Mouse (Mus musculus) liver, embryonic 15.5 days (tissue): ENCODE measurements around the gene Ntsr1. TPM values are rescaled to one million over a fixed set of nuclear protein-coding genes. Genes with fewer than 3 reads are reported as not detected.

Experiments used
- ATAC-seq: fragments of 200-750 bp; cut with Nextera tagmentation; 2 replicates; pipeline ENCODE4 v1.8.0; 2017; ENCODE audit warnings: moderate number of reproducible peaks, mild to moderate bottlenecking, moderate library complexity; ENCODE audit not compliant: insufficient read depth
- H3K27ac ChIP-seq: fragments of 300-500 bp; sonication (generic); replicated peaks from 2 replicates; pipeline ENCODE4 v1.5.1; 2015; ENCODE audit warnings: mild to moderate bottlenecking, inconsistent platforms
- H3K27me3 ChIP-seq: fragments of 300-500 bp; sonication (generic); 2 replicates; pipeline ENCODE4 v1.6.1; 2015; ENCODE audit warnings: mild to moderate bottlenecking, inconsistent platforms
- H3K36me3 ChIP-seq: fragments of 300-500 bp; sonication (generic); replicated peaks from 2 replicates; pipeline ENCODE4 v1.6.1; 2015; ENCODE audit warnings: moderate library complexity, mild to moderate bottlenecking, inconsistent platforms
- H3K4me1 ChIP-seq: fragments of 300-500 bp; sonication (generic); replicated peaks from 2 replicates; pipeline ENCODE4 v1.6.1; 2015; ENCODE audit warnings: inconsistent platforms
- H3K4me2 ChIP-seq: fragments of 300-500 bp; sonication (generic); 2 replicates; pipeline ENCODE4 v1.6.1; 2015; ENCODE audit warnings: moderate library complexity, mild to moderate bottlenecking, inconsistent platforms
- H3K4me3 ChIP-seq: fragments of 300-500 bp; sonication (generic); replicated peaks from 2 replicates; pipeline ENCODE4 v1.5.1; 2015; ENCODE audit warnings: mild to moderate bottlenecking, inconsistent platforms
- H3K9ac ChIP-seq: fragments of 300-500 bp; sonication (generic); 2 replicates; pipeline ENCODE4 v1.6.1; 2015; ENCODE audit warnings: moderate library complexity, mild to moderate bottlenecking, inconsistent platforms
- H3K9me3 ChIP-seq: fragments of 300-500 bp; sonication (generic); replicated peaks from 2 replicates; pipeline ENCODE4 v1.6.1; 2016; ENCODE audit warnings: inconsistent platforms
- WGBS: fragments of 180-500 bp; shearing (Covaris S2); methylation state at CpG from one replicate; pipeline ENCODE4 v1.1.7; 2015; ENCODE audit warnings: mixed read lengths; ENCODE audit not compliant: insufficient replicate concordance; 5-methylcytosine and 5-hydroxymethylcytosine counted together
- polyA plus RNA-seq: library from polyadenylated mRNA; unstranded; fragments of >200 nt; fragmentation: Nextera tagmentation; extraction: Ambion mirVana; gene quantifications from 2 replicates; pipeline ENCODE4 v1.2.1, GENCODE M21; 2015

The Ntsr1 gene
- polyA plus RNA-seq, 1 experiment from 2014 or later = 0.06 TPM

GRCm38 (mm10) chr2:180563296-180563695, 63.5 kb downstream of the Ntsr1 start:
- H3K27me3 ChIP-seq = no peaks in the 10 kb centered on the region
- 54% methylated on average over 6 of the region's 6 CpGs for WGBS

GRCm38 (mm10) chr2:180563841-180564240, 64.1 kb downstream of the Ntsr1 start:
- Histone ChIP-seq H3K36me3 (no peaks in the 10 kb centered on the region), H3K4me2 (no peak overlapping the region), H3K27me3 (no peaks in the 10 kb centered on the region), H3K4me3 (no peak overlapping the region), H3K27ac (no peak overlapping the region), H3K9me3 (no peaks in the 10 kb centered on the region), H3K4me1 (no peaks in the 10 kb centered on the region; the same call in 1 of the 2 replicates), H3K9ac (no peak overlapping the region)
- WGBS = 46% methylated on average over 5 of the region's 5 CpGs
- ATAC-seq = no peak

More at GRCm38 (mm10) chr2:180563296-180563695, 63.5 kb downstream of the Ntsr1 start:
- Histone ChIP-seq H3K4me3 (no peak overlapping the region), H3K9ac (no peak overlapping the region), H3K4me2 (no peak overlapping the region), H3K9me3 (no peaks in the 10 kb centered on the region), H3K4me1 (no peaks in the 10 kb centered on the region), H3K27ac (no peak overlapping the region), H3K36me3 (no peaks in the 10 kb centered on the region)
- no peak for ATAC-seq

GRCm38 (mm10) chr2:180566240-180566913, 66.6 kb downstream of the Ntsr1 start:
- no peaks in the 10 kb centered on the region for H3K36me3 ChIP-seq

GRCm38 (mm10) chr2:180569028-180569643, 69.4 kb downstream of the Ntsr1 start:
- ATAC-seq = no peak
- Histone ChIP-seq H3K9ac (no peak overlapping the region), H3K4me3 (no peak overlapping the region), H3K4me1 (no peaks in the 10 kb centered on the region; the same call in 1 of the 2 replicates), H3K36me3 (no peaks in the 10 kb centered on the region), H3K9me3 (no peaks in the 10 kb centered on the region), H3K4me2 (no peak overlapping the region), H3K27ac (no peak overlapping the region), H3K27me3 (no peaks in the 10 kb centered on the region)
- WGBS = 20% methylated on average over 3 of the region's 3 CpGs

More at GRCm38 (mm10) chr2:180566240-180566913, 66.6 kb downstream of the Ntsr1 start:
- Histone ChIP-seq H3K4me3 (no peak overlapping the region), H3K9me3 (no peaks in the 10 kb centered on the region), H3K9ac (no peak overlapping the region), H3K4me2 (no peak overlapping the region), H3K27ac (no peak overlapping the region), H3K27me3 (no peaks in the 10 kb centered on the region), H3K4me1 (no peaks in the 10 kb centered on the region; the same call in 1 of the 2 replicates)
- no peak for ATAC-seq
- WGBS = 29% methylated on average over 13 of the region's 13 CpGs

GRCm38 (mm10) chr2:180576482-180576881, 76.7 kb downstream of the Ntsr1 start:
- no peak overlapping the region for H3K4me2 ChIP-seq
- H3K27me3 ChIP-seq = peaks cover 6% of the 10 kb centered on the region; the same call in 1 of the 2 replicates
- 38% methylated on average over 4 of the region's 4 CpGs for WGBS
- no peaks in the 10 kb centered on the region; the same call in 1 of the 2 replicates for H3K4me1 ChIP-seq
- no peaks in the 10 kb centered on the region for H3K36me3 ChIP-seq
- no peaks in the 10 kb centered on the region for H3K9me3 ChIP-seq
- H3K4me3 ChIP-seq = no peak overlapping the region
- H3K9ac ChIP-seq = no peak overlapping the region
- H3K27ac ChIP-seq = no peak overlapping the region
- peak; percentile 32; the same call in 1 of the 2 replicates for ATAC-seq

GRCm38 (mm10) chr2:180578686-180579085, 78.9 kb downstream of the Ntsr1 start:
- Histone ChIP-seq H3K9ac (no peak overlapping the region), H3K27ac (no peak overlapping the region), H3K4me1 (peaks cover 14% of the 10 kb centered on the region), H3K9me3 (no peaks in the 10 kb centered on the region), H3K27me3 (peaks cover 6% of the 10 kb centered on the region; the same call in 1 of the 2 replicates), H3K36me3 (no peaks in the 10 kb centered on the region), H3K4me2 (no peak overlapping the region), H3K4me3 (no peak overlapping the region)
- WGBS = 5% methylated on average over 3 of the region's 3 CpGs
- no peak for ATAC-seq

GRCm38 (mm10) chr2:180581002-180581401, 81.2 kb downstream of the Ntsr1 start, which contains the start of gene Mrgbp:
TSS of gene Mrgbp (plus strand) at chr2:180581304.
- Histone ChIP-seq H3K4me2 (peak within 1 kb of the TSS; percentile 96), H3K27ac (no peak within 1 kb of the TSS), H3K27me3 (peaks cover 6% of the 10 kb centered on the region; the same call in 1 of the 2 replicates), H3K9ac (no peak within 1 kb of the TSS), H3K9me3 (no peaks in the 10 kb centered on the region), H3K36me3 (peaks cover 15% of the 10 kb centered on the region), H3K4me3 (no peak within 1 kb of the TSS), H3K4me1 (peaks cover 20% of the 10 kb centered on the region)
- 57% methylated on average over 3 of the region's 3 CpGs for WGBS
- ATAC-seq = no peak

GRCm38 (mm10) chr2:180582481-180583153, 82.8 kb downstream of the Ntsr1 start:
- under 1% methylated on average over 56 of the region's 57 CpGs for WGBS

GRCm38 (mm10) chr2:180583154-180583507, 83.4 kb downstream of the Ntsr1 start:
- 12% methylated on average over 7 of the region's 7 CpGs for WGBS
- H3K4me2 ChIP-seq = peak overlapping the region; percentile 96
- H3K4me3 ChIP-seq = peak overlapping the region; percentile 89
- ATAC-seq = peak; percentile 6
- peak overlapping the region; percentile 93 for H3K9ac ChIP-seq
- peak overlapping the region; percentile 80 for H3K27ac ChIP-seq
- no peaks in the 10 kb centered on the region for H3K9me3 ChIP-seq
- H3K27me3 ChIP-seq = 0 out of 2 replicates have a peak, but pooled peaks cover 3% of the 10 kb centered on the region
- H3K36me3 ChIP-seq = peaks cover 24% of the 10 kb centered on the region
- H3K4me1 ChIP-seq = peaks cover 20% of the 10 kb centered on the region

More at GRCm38 (mm10) chr2:180582481-180583153, 82.8 kb downstream of the Ntsr1 start:
- Histone ChIP-seq H3K36me3 (peaks cover 24% of the 10 kb centered on the region), H3K9ac (peak overlapping the region; percentile 93), H3K27me3 (0 out of 2 replicates have a peak, but pooled peaks cover 3% of the 10 kb centered on the region), H3K4me2 (peak overlapping the region; percentile 96), H3K27ac (peak overlapping the region; percentile 80), H3K9me3 (no peaks in the 10 kb centered on the region), H3K4me3 (peak overlapping the region; percentile 89), H3K4me1 (peaks cover 20% of the 10 kb centered on the region)
- peak; percentile 84 for ATAC-seq

GRCm38 (mm10) chr2:180588736-180589122, 89.0 kb downstream of the Ntsr1 start:
- ATAC-seq = peak; percentile 10
- Histone ChIP-seq H3K9ac (peak overlapping the region; percentile 90; the same call in 1 of the 2 replicates), H3K27ac (peak overlapping the region; percentile 84; the same call in 1 of the 2 replicates), H3K27me3 (no peaks in the 10 kb centered on the region), H3K36me3 (peaks cover 54% of the 10 kb centered on the region), H3K9me3 (no peaks in the 10 kb centered on the region), H3K4me3 (peak overlapping the region; percentile 98), H3K4me2 (peak overlapping the region; percentile 86), H3K4me1 (peaks cover 29% of the 10 kb centered on the region)
- 42% methylated on average over 6 of the region's 6 CpGs for WGBS
